Mouse (Mus musculus): Measurements from ENCODE around the gene D930048N14Rik.

The D930048N14Rik gene

GRCm38 (mm10) chr11:51702831-51703230, 52.1 kb downstream of the D930048N14Rik start:
- DNase-seq (ENCODE audit: low spot score in 2 of 2): no peak

GRCm38 (mm10) chr11:51703379-51703998, 52.7 kb downstream of the D930048N14Rik start:
- peak in 1 of 2 experiments; percentile 10 for DNase-seq (ENCODE audit: low spot score in 2 of 2)

GRCm38 (mm10) chr11:51706451-51706850, 55.7 kb downstream of the D930048N14Rik start:
- no peak for DNase-seq (ENCODE audit: low spot score in 2 of 2)

GRCm38 (mm10) chr11:51707080-51707479, 56.3 kb downstream of the D930048N14Rik start:
- DNase-seq (ENCODE audit: low spot score in 2 of 2): no peak
